Mouse (Mus musculus): Measurements from ENCODE around the gene Cobll1. TPM values are rescaled to one million over a fixed set of nuclear protein-coding genes. Genes with fewer than 3 reads are reported as not detected.

Cobll1 gene
- polyA plus RNA-seq, 1 experiment from 2014 or later: 4.1 TPM

GRCm38 (mm10) chr2:65083411-65083810 is 155.8 kb downstream of the Cobll1 start:
- H3K27ac ChIP-seq (replicated peaks): no peak overlapping the region

GRCm38 (mm10) chr2:65077544-65077943 is 161.7 kb downstream of the Cobll1 start:
- Histone ChIP-seq H3K27ac (replicated peaks) (no peak overlapping the region), H3K9me3 (no peaks in the 10 kb centered on the region), H3K36me3 (replicated peaks) (no peaks in the 10 kb centered on the region), H3K4me1 (no peaks in the 10 kb centered on the region), H3K4me3 (no peak overlapping the region), H3K27me3 (replicated peaks; ENCODE audit: low read depth, poor library complexity, severe bottlenecking) (no peaks in the 10 kb centered on the region)
- 64% methylated on average over 3 of the region's 3 CpGs for WGBS
- DNase-seq (ENCODE audit: low spot score): no peak

More at GRCm38 (mm10) chr2:65083411-65083810, 155.8 kb downstream of the Cobll1 start:
- Histone ChIP-seq H3K4me3 (no peak overlapping the region), H3K9me3 (no peaks in the 10 kb centered on the region), H3K36me3 (replicated peaks) (no peaks in the 10 kb centered on the region), H3K27me3 (replicated peaks; ENCODE audit: low read depth, poor library complexity, severe bottlenecking) (no peaks in the 10 kb centered on the region), H3K4me1 (no peaks in the 10 kb centered on the region)
- no peak for DNase-seq (ENCODE audit: low spot score)

GRCm38 (mm10) chr2:65075840-65076239 is 163.4 kb downstream of the Cobll1 start:
- WGBS: 89% methylated on average over 5 of the region's 5 CpGs
- DNase-seq (ENCODE audit: low spot score): no peak
- H3K9me3 ChIP-seq: no peaks in the 10 kb centered on the region
- H3K27me3 ChIP-seq (replicated peaks; ENCODE audit: low read depth, poor library complexity, severe bottlenecking): no peaks in the 10 kb centered on the region
- no peaks in the 10 kb centered on the region for H3K4me1 ChIP-seq
- no peak overlapping the region for H3K4me3 ChIP-seq
- no peaks in the 10 kb centered on the region for H3K36me3 ChIP-seq (replicated peaks)
- no peak overlapping the region for H3K27ac ChIP-seq (replicated peaks)

GRCm38 (mm10) chr2:65075431-65075830 is 163.8 kb downstream of the Cobll1 start:
- H3K9me3 ChIP-seq: no peaks in the 10 kb centered on the region
- H3K36me3 ChIP-seq (replicated peaks): no peaks in the 10 kb centered on the region
- no peak for DNase-seq (ENCODE audit: low spot score)

GRCm38 (mm10) chr2:65072205-65072604 is 167.0 kb downstream of the Cobll1 start:
- H3K27ac ChIP-seq (replicated peaks): no peak overlapping the region
- H3K4me1 ChIP-seq: no peaks in the 10 kb centered on the region
- DNase-seq (ENCODE audit: low spot score): no peak
- 80% methylated on average over 3 of the region's 3 CpGs for WGBS
- H3K27me3 ChIP-seq (replicated peaks; ENCODE audit: low read depth, poor library complexity, severe bottlenecking): no peaks in the 10 kb centered on the region
- no peaks in the 10 kb centered on the region for H3K9me3 ChIP-seq
- H3K36me3 ChIP-seq (replicated peaks): no peaks in the 10 kb centered on the region
- H3K4me3 ChIP-seq: no peak overlapping the region

More at GRCm38 (mm10) chr2:65075431-65075830, 163.8 kb downstream of the Cobll1 start:
- Histone ChIP-seq H3K4me3 (no peak overlapping the region), H3K27me3 (replicated peaks; ENCODE audit: low read depth, poor library complexity, severe bottlenecking) (no peaks in the 10 kb centered on the region), H3K27ac (replicated peaks) (no peak overlapping the region), H3K4me1 (no peaks in the 10 kb centered on the region)
- 72% methylated on average over 4 of the region's 4 CpGs for WGBS

- no peaks in the 10 kb centered on the region for H3K4me1 ChIP-seq
- H3K9me3 ChIP-seq: no peaks in the 10 kb centered on the region
- no peak overlapping the region for H3K27ac ChIP-seq (replicated peaks)
- H3K36me3 ChIP-seq (replicated peaks): no peaks in the 10 kb centered on the region
- 93% methylated on average over 2 of the region's 2 CpGs for WGBS
- no peak overlapping the region for H3K4me3 ChIP-seq
- DNase-seq (ENCODE audit: low spot score): no peak
- H3K27me3 ChIP-seq (replicated peaks; ENCODE audit: low read depth, poor library complexity, severe bottlenecking): no peaks in the 10 kb centered on the region
These were observed 185.4 kb downstream of the Cobll1 start for GRCm38 (mm10) chr2:65053764-65054163.

GRCm38 (mm10) chr2:65052191-65053012 is 186.8 kb downstream of the Cobll1 start:
- 92% methylated on average over 6 of the region's 6 CpGs for WGBS
- DNase-seq (ENCODE audit: low spot score): no peak

GRCm38 (mm10) chr2:65050776-65051175 is 188.4 kb downstream of the Cobll1 start:
- WGBS: 92% methylated on average over 3 of the region's 3 CpGs
- H3K27me3 ChIP-seq (replicated peaks; ENCODE audit: low read depth, poor library complexity, severe bottlenecking): no peaks in the 10 kb centered on the region
- no peak overlapping the region for H3K4me3 ChIP-seq
- no peak overlapping the region for H3K27ac ChIP-seq (replicated peaks)
- H3K4me1 ChIP-seq: no peaks in the 10 kb centered on the region
- H3K36me3 ChIP-seq (replicated peaks): no peaks in the 10 kb centered on the region
- DNase-seq (ENCODE audit: low spot score): no peak
- no peaks in the 10 kb centered on the region for H3K9me3 ChIP-seq

More at GRCm38 (mm10) chr2:65052191-65053012, 186.8 kb downstream of the Cobll1 start:
- no peaks in the 10 kb centered on the region for H3K4me1 ChIP-seq
- no peaks in the 10 kb centered on the region for H3K9me3 ChIP-seq
- no peak overlapping the region for H3K27ac ChIP-seq (replicated peaks)
- H3K4me3 ChIP-seq: no peak overlapping the region
- H3K36me3 ChIP-seq (replicated peaks): no peaks in the 10 kb centered on the region
- H3K27me3 ChIP-seq (replicated peaks; ENCODE audit: low read depth, poor library complexity, severe bottlenecking): no peaks in the 10 kb centered on the region

GRCm38 (mm10) chr2:65048234-65049017 is 190.8 kb downstream of the Cobll1 start:
- H3K27ac ChIP-seq (replicated peaks): no peak overlapping the region
- 84% methylated on average over 6 of the region's 6 CpGs for WGBS
- no peaks in the 10 kb centered on the region for H3K4me1 ChIP-seq
- no peak for DNase-seq (ENCODE audit: low spot score)
- no peak overlapping the region for H3K4me3 ChIP-seq
- no peaks in the 10 kb centered on the region for H3K36me3 ChIP-seq (replicated peaks)
- no peaks in the 10 kb centered on the region for H3K27me3 ChIP-seq (replicated peaks; ENCODE audit: low read depth, poor library complexity, severe bottlenecking)
- H3K9me3 ChIP-seq: no peaks in the 10 kb centered on the region

Other genes starting within 250 kb of the Cobll1 start
- gene Grb14, start 214.4 kb downstream of the Cobll1 start, polyA plus RNA-seq (2016; fragmentation: Nextera tagmentation; extraction: Ambion mirVana): 3.1 and 4.6 TPM in 2 replicates
- gene Slc38a11, start 124.6 kb upstream of the Cobll1 start, polyA plus RNA-seq (2016; fragmentation: Nextera tagmentation; extraction: Ambion mirVana): 0.29 and 0.42 TPM in 2 replicates

Measured in embryonic facial prominence, embryonic 10.5 days (tissue).